Mouse (Mus musculus) fat pad, adult 2 months (tissue): ENCODE data around the gene Ubp1.
"Not testable (repeated sequence)": the region's sequence is repeated elsewhere in the genome, so short reads cannot be mapped to it uniquely, and the experiment has no call there.

Experiments used
- DNase-seq: peaks from one replicate; pipeline ENCODE4 v3.0.0-alpha.2; 2011; ENCODE audit warnings: low read depth, low spot score; ENCODE audit errors: extremely low read depth

The Ubp1 gene

DNA sequence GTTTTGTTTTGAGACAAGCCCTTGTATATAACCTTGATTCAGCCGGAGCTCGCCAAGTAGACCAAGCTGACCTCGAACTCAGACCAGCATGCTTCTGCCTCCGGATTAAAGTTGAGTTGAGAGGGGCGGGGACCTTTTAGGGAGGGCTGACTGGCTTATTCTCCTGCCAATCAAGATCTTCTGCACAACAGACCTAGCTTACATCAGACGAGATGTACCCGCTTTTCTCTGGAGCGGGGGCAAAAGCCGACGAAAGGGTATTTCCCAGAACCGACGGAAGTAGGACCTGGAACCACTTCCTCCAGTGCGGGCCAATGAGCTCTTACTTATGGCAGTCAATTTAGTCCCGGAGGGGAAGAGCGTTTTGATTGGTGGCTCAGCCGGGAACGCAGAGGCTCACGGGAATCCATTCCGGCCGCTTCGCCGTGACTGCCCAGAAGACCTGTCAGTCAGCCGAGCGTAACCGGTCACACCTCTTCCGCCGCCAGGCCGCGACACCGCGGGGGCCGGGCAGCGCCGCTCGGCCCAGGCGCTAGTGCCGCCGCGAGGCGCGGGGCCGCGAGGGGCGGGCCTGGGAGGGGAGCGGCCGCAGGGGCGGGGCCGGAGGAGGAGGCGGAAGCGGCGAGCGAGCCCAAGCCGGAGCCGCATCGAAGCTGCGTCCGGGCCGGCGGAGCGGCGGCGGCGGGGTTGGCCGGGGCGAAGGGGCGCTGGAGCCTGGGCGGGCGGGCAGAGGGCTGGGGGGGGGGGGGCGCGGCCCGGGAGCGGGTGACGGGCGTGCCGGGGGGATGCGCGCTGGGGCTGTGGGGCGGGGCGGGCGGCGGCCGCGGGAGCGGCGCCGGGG, at the start of gene Ubp1:
TSS of gene Ubp1 (plus strand) at position 401 of the 841 bp plus-strand sequence.
- peak; percentile 98 for DNase-seq

DNA sequence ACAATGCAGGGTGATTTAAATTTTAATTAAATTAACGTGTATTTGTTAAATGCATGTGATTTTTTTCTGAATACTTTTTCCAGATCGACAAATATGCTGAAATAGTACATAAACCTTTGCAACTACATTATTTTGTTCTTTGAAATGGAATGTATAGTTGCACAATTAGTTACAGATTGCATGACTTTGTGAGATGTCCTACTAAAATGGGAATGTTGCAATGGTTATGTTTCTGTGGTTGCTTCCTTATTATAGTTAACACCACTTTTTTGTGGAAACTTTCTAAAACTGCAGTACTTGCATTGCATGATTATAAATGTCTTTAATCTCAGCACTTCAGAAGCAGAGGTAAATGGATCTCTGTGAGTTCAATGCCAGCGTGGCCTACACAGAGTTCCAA, 35.8 kb upstream of the Ubp1 start:
- DNase-seq: no peak

DNA sequence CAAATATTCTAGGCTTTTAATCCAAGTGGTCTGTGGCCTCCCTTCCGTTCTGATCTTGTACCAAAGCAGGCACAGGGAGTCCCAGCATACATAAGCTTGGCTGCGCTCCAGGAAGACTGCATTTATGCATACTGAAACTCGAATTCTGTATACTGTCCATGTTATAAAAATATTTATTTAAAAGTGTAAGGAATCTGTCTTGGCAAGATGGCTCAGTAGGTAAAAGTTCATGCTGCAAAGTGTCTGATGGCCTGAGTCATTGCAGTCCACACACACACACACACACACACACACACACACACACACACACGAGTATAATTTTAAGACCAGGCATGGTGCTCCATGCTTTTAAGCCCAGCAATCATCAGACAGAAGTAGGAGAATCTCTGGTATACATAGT, 27.6 kb upstream of the Ubp1 start:
- no peak for DNase-seq

DNA sequence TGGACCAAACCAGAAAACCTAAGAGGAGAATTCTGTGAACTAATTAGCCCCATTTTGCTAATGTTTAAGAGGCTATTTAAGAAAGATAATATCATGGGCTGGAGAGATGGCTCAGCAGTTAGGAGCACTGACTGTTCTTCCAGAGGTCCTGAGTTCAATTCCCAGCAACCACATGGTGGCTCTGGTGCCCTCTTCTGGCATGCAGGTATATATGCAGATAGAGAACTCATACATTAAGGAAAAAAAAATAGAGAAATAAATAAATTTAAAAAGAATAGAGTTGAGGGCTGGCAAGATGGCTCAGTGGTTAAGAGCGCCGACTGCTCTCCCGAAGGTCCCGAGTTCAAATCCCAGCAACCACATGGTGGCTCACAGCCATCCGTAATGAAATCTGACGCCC, 26.4 kb upstream of the Ubp1 start:
- not testable (repeated sequence) for DNase-seq

DNA sequence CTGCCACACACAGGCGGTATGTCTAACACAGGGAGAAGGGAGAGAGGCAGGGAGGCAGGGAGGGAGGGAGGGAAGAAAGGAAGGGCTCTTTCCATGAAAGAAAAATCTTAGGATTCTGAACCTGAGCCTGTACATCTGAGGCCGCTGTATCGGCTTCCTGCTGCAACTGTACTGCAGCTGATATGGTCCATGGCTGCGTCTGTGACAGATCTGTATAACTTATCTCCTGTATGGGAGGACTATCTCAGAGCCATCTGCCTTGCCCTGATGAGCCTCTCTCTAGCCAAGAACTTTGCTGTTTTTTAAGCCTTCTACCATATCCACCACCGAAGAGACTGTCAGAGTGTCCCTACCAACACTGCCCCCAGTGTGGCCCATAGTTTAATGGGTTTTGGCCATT, 14.9 kb upstream of the Ubp1 start:
- no peak for DNase-seq

DNA sequence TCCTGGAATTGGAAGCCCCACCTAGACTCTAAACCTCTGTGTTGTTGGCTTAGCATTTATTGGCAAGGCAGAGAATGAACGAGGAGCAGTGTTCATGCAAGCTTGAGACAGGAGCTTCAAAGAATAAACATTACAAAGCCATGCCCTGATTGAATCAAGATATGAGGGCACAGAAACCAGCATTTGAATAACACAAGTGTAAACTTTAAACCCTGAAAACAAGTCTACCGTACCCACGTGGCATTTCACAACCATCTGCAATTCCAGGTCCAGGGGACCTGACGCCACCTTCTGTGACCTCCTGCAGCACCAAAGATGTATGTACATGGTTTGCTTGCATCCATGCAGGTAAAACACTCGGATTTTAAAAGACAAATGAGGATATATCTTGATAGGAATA, 8.1 kb upstream of the Ubp1 start:
- DNase-seq: no peak

DNA sequence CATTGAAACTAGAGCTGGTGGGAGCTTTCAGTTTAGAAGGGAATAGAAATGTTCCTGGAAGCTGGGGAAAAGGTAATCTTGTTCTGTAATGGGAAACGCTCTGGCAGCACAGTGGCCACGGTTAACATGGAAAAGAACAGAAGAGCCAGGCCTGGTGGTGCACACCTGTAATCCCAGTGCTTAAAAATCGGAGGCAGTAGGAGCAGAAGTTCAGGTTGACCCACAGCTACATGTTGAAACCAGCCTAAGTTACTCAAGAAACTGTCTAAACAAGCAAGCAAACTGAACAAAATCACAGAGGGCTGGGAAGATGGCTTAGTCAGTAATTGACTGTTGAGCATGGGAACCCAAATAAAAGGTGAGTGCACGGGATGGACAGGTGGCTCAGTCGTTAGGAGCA, 5.9 kb upstream of the Ubp1 start:
- DNase-seq: peak; percentile 91

DNA sequence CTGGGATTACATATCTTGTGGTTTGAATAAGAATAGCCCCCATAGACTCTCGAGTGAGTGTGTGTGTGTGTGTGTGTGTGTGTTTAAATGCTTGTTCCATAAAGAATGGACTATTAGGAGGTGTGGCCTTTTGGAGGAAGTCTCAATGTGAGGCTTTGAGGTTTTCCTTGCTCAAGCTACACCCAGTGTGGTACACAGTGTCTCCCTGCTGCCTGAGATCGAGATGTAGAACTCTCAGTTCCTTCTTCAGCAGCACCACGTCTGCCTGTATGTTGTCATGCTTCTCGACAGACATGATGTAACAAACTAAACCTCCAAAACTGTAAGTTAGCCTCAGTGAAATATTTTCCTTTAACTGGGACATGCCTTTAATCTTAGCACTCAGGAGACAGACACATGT, 2.1 kb upstream of the Ubp1 start:
- no peak for DNase-seq

DNA sequence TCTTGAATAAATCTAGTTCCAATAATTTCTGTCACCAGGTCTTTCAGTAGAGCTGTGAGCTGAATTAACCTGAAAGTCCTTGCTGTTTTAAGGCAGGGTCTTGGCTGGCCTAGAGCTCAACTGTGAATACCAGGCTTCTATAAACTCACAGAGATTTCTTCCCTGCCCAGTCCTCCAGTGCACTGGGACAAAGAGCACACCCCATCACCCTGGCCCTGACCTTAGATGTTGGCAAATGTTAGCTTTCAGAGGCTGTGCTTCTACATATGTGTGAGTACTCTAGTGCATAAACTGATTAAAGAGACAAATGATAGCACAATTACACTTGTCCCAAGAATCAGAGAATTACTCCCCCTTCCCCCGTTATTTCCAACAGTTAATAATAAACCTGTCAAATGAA, 1.1 kb upstream of the Ubp1 start:
- no peak for DNase-seq

DNA sequence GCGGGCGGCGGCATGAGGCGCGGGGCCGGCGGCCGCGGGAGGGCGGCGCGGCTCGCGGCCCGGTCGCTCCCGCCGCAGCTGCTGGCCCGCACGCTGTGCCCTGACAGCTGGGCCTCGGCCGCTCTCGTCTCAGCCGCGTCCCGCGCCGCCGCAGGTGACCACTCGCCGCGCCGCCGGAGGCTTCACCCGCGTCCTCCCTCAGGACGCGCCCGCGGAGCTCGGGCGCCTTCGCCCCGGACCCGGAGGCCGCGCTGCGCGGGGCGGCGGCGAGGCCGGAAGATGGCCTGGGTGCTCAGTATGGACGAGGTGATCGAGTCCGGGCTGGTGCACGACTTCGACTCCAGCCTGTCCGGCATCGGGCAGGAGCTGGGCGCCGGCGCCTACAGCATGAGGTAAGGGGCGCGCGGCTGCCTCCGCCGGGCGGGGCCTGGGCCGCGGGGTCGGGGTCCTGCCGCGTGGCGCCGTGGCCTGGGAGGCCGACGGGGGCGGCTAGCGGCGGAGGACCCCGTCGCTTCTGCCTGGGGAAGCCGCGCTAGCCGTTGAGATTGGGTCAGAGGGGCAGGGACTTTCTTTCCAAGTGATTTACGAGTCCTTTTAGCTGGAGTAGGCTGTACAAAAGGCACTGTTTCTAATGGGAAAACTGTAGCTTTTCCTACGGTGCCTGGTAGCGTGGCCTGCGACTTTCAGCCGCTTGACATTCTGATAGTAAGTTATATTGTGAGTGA, 803 bp downstream of the Ubp1 start:
- no peak for DNase-seq

DNA sequence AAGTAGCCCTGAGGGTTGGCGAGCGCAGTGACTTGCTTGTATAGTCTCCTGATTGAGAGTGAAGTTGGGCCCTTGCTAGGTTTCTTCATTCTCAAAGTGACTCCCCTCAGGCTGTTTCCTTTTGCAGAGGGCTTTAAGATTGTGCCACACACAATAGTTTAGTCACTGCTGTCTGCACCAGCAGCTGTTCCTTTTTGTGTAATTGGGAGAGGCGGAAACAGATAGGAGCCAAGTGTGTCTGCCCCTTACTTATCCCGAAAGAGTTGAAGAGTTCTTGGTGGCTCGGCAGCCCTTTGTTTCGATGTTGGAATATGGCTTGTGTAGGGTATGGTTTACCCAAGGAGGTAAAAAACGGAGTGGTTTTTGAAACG, 1.4 kb downstream of the Ubp1 start:
- peak; percentile 86 for DNase-seq

DNA sequence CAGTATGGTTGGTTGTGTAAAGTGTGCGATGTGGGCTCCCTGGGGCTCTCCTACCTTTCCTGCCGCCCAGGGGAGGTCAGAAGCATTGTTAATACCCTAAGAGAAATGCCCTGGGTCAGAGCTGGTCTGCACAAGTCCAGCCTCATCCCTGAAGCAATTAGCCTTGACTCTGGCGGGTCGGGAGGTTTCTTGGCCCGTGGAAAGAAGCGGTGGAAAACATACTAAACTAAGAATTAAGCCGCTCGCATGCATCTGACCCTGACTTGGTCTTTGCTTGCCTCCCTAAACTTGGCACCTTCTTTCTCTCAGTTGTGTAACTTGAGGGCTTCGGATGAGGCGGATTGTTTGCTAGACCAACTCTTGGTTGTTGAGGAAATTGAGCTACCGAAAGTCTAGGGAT, 1.8 kb downstream of the Ubp1 start:
- no peak for DNase-seq

DNA sequence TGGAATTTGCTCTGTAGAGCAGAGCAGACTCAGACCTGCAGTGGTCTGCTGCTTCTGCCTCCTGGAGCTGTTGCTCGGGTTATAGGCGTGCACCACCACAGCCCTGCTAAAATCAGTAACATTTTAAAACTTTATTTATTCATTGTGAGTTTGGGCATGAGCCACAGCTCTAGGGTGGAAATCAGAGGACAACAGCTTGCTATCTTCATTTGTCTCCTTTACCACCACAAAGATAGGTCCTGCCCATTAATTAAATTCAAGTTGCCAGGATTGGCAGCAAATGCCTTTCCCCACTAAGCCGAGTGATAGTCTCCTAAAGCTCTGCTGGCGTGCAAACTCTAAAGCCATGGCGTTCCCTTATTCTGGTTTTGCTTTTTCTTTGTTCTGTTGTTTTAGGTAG, 4.9 kb downstream of the Ubp1 start:
- no peak for DNase-seq

DNA sequence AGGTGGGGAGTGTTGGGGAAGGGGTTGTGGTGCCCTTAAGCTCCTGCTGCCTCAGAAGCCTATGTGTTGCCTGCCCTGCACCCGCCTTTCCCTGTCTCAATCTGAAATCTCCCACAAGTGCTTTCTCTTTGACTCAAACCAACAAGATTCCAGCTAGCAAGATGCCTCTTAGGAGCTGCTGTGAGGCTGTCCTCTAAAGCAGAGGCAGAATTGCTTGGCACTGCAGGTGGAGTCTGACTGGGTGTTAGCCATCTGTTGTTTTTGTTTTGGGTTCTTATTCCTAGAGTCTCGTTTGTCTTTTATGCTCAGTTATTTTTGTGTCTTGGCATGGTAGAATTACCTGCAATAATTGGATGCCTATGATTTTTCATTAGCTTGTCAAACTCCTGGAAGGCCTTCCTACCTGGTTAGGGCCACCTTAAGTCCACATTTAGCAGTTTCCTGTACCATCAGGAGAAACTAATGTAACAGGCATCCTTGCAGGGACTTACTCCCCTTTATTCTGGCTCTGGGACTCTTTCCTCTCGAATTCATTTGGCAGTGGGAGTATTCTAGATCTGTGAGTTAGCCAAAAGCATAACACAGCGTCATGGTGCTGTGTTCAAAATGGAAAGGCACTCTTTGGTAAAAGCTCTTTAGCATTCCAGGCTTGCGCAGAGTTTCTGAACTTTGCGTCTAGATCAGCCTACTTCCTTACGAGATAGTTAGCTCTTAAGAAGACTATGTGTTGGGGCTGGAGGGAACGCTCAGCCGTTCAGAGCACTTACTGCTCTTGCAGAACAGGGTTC, 8.5 kb downstream of the Ubp1 start:
- no peak for DNase-seq

DNA sequence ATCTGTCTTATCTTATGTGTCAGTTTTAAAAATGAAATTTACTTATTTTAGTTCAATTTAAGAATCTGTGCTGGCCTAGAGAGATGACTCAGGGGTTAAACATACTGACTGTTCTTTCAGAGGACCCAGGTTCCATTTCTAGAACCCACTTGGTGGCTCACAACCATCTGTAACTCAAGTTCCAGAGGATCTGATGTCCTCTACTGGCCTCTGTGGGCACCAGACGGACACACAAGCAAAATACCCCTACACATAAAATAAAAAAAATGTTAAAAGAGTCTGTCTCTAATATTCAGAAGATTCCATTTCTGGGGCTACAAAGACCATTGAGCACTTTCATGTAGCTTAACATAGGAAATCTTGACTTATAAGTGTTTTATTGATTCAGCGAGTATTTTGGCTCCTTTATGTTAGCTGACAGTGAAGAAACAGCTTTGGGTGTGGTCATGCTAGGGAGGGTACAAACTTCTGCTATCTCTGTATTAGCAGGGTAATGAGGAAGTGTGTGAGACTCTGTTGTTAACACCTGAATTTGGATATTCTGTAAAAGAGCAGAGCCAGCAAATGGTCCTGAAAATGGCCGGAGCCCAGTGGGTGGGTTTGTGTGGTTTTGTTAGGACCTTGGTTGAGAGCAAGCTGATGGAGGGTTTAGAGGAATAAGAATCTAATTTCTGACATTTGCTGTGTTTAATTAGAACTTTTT, 10.5 kb downstream of the Ubp1 start:
- no peak for DNase-seq

DNA sequence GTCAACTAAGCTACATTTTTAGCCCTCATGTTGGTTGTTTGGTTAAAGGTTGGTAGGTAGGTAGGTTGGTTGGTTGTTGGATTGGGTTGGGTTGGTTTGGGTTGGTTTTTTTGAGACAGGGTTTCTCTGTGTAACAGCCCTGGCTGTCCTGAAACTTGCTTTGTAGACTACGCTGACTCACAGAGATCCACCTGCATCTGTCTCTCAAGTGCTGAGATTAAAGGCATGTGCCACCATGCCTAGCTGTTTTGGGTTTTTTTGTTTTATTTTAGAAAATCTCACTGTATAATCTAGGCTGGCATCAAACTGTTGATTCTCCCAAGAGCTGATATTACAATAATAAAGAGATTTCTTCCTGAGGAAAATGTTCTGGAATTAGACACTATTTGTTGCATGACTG, 12.6 kb downstream of the Ubp1 start:
- DNase-seq: no peak

DNA sequence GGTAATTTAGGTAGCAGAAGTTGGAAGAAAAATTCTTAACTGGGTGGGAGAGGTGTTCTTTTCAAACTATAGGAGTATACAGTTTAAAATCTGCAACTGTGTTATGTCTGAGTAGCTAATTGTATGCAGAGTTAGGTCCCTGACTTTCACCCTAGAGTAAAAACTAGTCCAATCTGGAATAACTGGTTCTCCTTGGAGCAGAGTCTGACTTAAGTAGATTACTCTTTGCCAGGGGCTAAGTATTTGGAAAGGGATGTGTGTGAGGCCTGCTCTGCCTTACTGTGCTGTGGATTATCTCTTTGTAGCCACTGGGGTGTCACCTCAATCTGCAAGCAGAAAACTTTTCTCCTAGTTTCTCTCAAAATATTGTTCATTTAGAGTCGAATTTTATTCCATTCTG, 16.5 kb downstream of the Ubp1 start:
- DNase-seq: peak; percentile 88

DNA sequence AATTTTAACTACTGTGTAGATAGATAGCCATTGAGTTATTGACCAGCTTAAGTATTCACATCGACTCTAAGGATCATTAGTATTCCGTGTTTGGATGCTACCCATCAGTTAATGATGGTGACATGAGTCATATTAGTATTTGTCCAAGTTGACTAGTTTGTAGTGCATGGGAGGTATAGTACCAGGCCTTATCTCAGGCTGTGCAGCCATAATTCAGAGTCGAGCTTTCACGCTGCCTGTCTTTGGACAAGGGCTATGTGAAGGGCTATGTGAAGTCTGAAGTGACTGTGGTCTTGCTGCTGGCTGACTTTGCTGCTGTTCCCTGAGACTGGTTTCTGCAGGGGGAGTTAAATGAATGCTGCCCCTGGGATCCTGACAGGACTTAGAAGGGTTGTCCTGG, 27.0 kb downstream of the Ubp1 start:
- DNase-seq: no peak

DNA sequence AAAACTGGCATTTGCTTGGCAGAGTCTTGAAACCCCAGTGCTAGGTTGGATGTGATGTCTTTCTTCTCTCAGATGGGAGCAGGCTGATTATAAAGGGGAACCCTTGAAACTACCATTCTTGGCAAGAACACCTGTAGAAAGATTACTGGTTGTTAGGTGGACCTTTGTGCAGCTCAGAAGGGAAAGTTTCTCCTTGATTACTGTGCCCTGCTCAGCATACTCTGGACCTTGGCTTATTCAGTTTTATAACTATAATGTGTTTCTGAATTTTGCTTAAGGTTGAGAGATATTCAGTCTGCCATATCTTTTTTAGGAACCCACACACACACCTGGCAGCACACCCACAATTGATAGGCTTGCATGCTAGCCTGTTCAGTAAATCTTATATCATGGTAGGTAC, 33.0 kb downstream of the Ubp1 start:
- DNase-seq: no peak

DNA sequence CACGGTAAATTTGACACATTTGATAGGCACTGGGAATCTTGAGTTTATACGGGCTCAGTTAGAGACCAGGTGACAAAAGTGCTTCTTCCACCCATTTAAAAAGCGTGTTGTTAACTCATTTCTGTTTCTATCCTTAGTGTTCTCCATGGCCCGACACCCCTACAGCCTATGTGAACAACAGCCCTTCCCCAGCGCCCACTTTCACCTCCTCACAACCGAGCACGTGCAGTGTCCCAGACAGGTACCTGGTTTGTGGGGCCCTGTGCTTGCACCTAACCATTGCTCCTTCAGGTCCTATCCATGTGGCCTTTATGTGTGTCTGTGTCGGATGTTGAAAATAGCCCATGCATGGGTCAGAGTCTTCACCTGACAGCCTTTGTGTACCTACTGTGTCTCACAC, 33.7 kb downstream of the Ubp1 start:
- no peak for DNase-seq

DNA sequence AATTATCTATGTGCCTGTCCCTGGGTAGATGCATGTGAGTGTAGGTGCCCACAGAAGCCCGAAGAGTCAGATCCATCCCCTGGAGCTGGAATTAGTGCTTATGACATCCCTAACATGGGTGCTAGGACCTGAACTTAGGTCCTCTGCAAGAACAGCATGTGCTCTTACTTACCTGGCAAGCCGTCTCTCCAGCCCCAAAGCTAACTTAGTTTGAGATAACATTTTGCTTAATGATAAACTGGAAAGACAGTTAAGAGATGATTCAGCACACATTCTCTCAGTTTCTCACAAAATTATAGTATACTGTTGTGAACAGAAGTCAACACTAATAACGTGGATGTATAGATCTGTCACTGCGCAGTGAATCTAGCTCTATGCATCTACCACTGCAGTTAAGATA, 36.1 kb downstream of the Ubp1 start:
- no peak for DNase-seq
